Mouse (Mus musculus): ENCODE results near the gene Cbfa2t3.
A peak's percentile ranks its signal among the peaks of the same experiment; 100 is the strongest.

Gene Cbfa2t3

GRCm38 (mm10) chr8:122699005-122699492, at the start of gene Cbfa2t3:
Gene Cbfa2t3, minus strand, starts transcription at chr8:122699109.
- peak; percentile 66 to 79 for DNase-seq (ENCODE audit: low spot score in 2 of 2)

GRCm38 (mm10) chr8:122747825-122748224, 48.9 kb upstream of the Cbfa2t3 start:
- no peak for DNase-seq (ENCODE audit: low spot score in 2 of 2)

GRCm38 (mm10) chr8:122746439-122746838, 47.5 kb upstream of the Cbfa2t3 start:
- no peak for DNase-seq (ENCODE audit: low spot score in 2 of 2)

- no peak for DNase-seq (ENCODE audit: low spot score in 2 of 2)
These were observed 46.9 kb upstream of the Cbfa2t3 start for GRCm38 (mm10) chr8:122745750-122746275.

- DNase-seq (ENCODE audit: low spot score in 2 of 2) = no peak
These were observed 46.3 kb upstream of the Cbfa2t3 start for GRCm38 (mm10) chr8:122745022-122745749.

- no peak for DNase-seq (ENCODE audit: low spot score in 2 of 2)
These were observed 43.6 kb upstream of the Cbfa2t3 start for GRCm38 (mm10) chr8:122742471-122742870.

- DNase-seq (ENCODE audit: low spot score in 2 of 2) = no peak
These were observed 40.3 kb upstream of the Cbfa2t3 start for GRCm38 (mm10) chr8:122739102-122739725.

GRCm38 (mm10) chr8:122737886-122738285, 39.0 kb upstream of the Cbfa2t3 start:
- no peak for DNase-seq (ENCODE audit: low spot score in 2 of 2)

GRCm38 (mm10) chr8:122737071-122737470, 38.2 kb upstream of the Cbfa2t3 start:
- DNase-seq (ENCODE audit: low spot score in 2 of 2) = no peak

- DNase-seq (ENCODE audit: low spot score in 2 of 2) = no peak
These were observed 37.7 kb upstream of the Cbfa2t3 start for GRCm38 (mm10) chr8:122736623-122737022.

GRCm38 (mm10) chr8:122735542-122736473, 36.9 kb upstream of the Cbfa2t3 start:
- peak in 1 of 2 experiments; percentile 18 for DNase-seq (ENCODE audit: low spot score in 2 of 2)

- no peak for DNase-seq (ENCODE audit: low spot score in 2 of 2)
These were observed 36.2 kb upstream of the Cbfa2t3 start for GRCm38 (mm10) chr8:122735110-122735509.

- DNase-seq (ENCODE audit: low spot score in 2 of 2) = no peak
These were observed 29.7 kb upstream of the Cbfa2t3 start for GRCm38 (mm10) chr8:122728630-122729029.

- DNase-seq (ENCODE audit: low spot score in 2 of 2) = no peak
These were observed 28.5 kb upstream of the Cbfa2t3 start for GRCm38 (mm10) chr8:122727412-122727811.

- no peak for DNase-seq (ENCODE audit: low spot score in 2 of 2)
These were observed 27.9 kb upstream of the Cbfa2t3 start for GRCm38 (mm10) chr8:122726789-122727188.

- no peak for DNase-seq (ENCODE audit: low spot score in 2 of 2)
These were observed 26.3 kb upstream of the Cbfa2t3 start for GRCm38 (mm10) chr8:122725187-122725586.

GRCm38 (mm10) chr8:122720811-122721640, 22.1 kb upstream of the Cbfa2t3 start:
- peak in 1 of 2 experiments; percentile 27 for DNase-seq (ENCODE audit: low spot score in 2 of 2)

GRCm38 (mm10) chr8:122720070-122720729, 21.3 kb upstream of the Cbfa2t3 start:
- peak; percentile 40 to 44 for DNase-seq (ENCODE audit: low spot score in 2 of 2)

- peak; percentile 40 to 50 for DNase-seq (ENCODE audit: low spot score in 2 of 2)
These were observed 20.7 kb upstream of the Cbfa2t3 start for GRCm38 (mm10) chr8:122719500-122720065.

Measured in heart, adult 9 months (tissue).